Mouse (Mus musculus) adrenal gland, postnatal 10 days (tissue): ENCODE measurements around the gene Gtpbp2. TPM values are rescaled to one million over a fixed set of nuclear protein-coding genes. Genes with fewer than 3 reads are reported as not detected.
A peak's percentile ranks its signal among the peaks of the same experiment; 100 is the strongest.

Experiments used
- DNase-seq: peaks from one replicate; pipeline ENCODE4 v3.0.0; 2021; ENCODE audit warnings: mixed read lengths
- long read RNA-seq, 2 experiments: library from polyadenylated mRNA; stranded (forward); transcript quantifications; one replicate each; pipeline ENCODE4 v2.0.0; 2021
- total RNA-seq, 2 experiments: library from RNA; stranded (reverse); gene quantifications; 2 replicates each; pipeline ENCODE4 v1.2.3; 2021

Gene Gtpbp2
- 10 to 100 TPM; 66.5 to 94.0 TPM for total RNA-seq
- long read RNA-seq, experiment 1, transcript Gtpbp2-201 (12 exons, 2,966 nt) = major isoform, 30 of 48 reads
- long read RNA-seq, experiment 1, partial matches to known transcripts = 6 of 48 reads
- long read RNA-seq, experiment 1, other reads (novel, unspliced or antisense) = 9 of 48 reads
- long read RNA-seq, experiment 2, transcript Gtpbp2-201 (12 exons, 2,966 nt) = major isoform, 10 of 21 reads
- long read RNA-seq, experiment 2, partial matches to known transcripts = 5 of 21 reads
- long read RNA-seq, experiment 2, other reads (novel, unspliced or antisense) = 3 of 21 reads

- peak; percentile 93 for DNase-seq
These were observed at the start of gene Gtpbp2 for GRCm38 (mm10) chr17:46160686-46161085. TSS of gene Gtpbp2 (plus strand) at chr17:46161032.

GRCm38 (mm10) chr17:46115489-46115888 is 45.3 kb upstream of the Gtpbp2 start:
- no peak for DNase-seq

GRCm38 (mm10) chr17:46116138-46116537 is 44.7 kb upstream of the Gtpbp2 start:
- DNase-seq = no peak

- no peak for DNase-seq
These were observed 44.0 kb upstream of the Gtpbp2 start for GRCm38 (mm10) chr17:46116881-46117280.

GRCm38 (mm10) chr17:46117623-46118422 is 43.0 kb upstream of the Gtpbp2 start:
- DNase-seq = peak; percentile 62

GRCm38 (mm10) chr17:46118423-46118850 is 42.4 kb upstream of the Gtpbp2 start:
- no peak for DNase-seq

- no peak for DNase-seq
These were observed 41.2 kb upstream of the Gtpbp2 start for GRCm38 (mm10) chr17:46119641-46120040.

- no peak for DNase-seq
These were observed 38.0 kb upstream of the Gtpbp2 start for GRCm38 (mm10) chr17:46122791-46123190.

GRCm38 (mm10) chr17:46123285-46123684 is 37.5 kb upstream of the Gtpbp2 start:
- DNase-seq = no peak

- DNase-seq = no peak
These were observed 36.7 kb upstream of the Gtpbp2 start for GRCm38 (mm10) chr17:46123953-46124700.

GRCm38 (mm10) chr17:46126608-46127007 is 34.2 kb upstream of the Gtpbp2 start:
- peak; percentile 72 for DNase-seq

GRCm38 (mm10) chr17:46127814-46128493 is 32.9 kb upstream of the Gtpbp2 start:
- DNase-seq = no peak

- DNase-seq = peak; percentile 59
These were observed 30.9 kb upstream of the Gtpbp2 start for GRCm38 (mm10) chr17:46129741-46130498.

- DNase-seq = peak; percentile 89
These were observed 28.6 kb upstream of the Gtpbp2 start for GRCm38 (mm10) chr17:46132058-46132718.

- no peak for DNase-seq
These were observed 28.0 kb upstream of the Gtpbp2 start for GRCm38 (mm10) chr17:46132862-46133261.

- DNase-seq = peak; percentile 50
These were observed 22.1 kb upstream of the Gtpbp2 start for GRCm38 (mm10) chr17:46138563-46139236.

GRCm38 (mm10) chr17:46139872-46140271 is 21.0 kb upstream of the Gtpbp2 start:
- no peak for DNase-seq

- peak; percentile 90 for DNase-seq
These were observed 17.0 kb upstream of the Gtpbp2 start, which contains the start of gene Rsph9 for GRCm38 (mm10) chr17:46143578-46144423. TSS of gene Rsph9 (minus strand) at chr17:46144216.
